Mouse (Mus musculus) heart, embryonic 14.5 days (tissue): ENCODE measurements around the gene Mycn. TPM values are rescaled to one million over a fixed set of nuclear protein-coding genes. Genes with fewer than 3 reads are reported as not detected.

Experiments used
- ATAC-seq: fragments of 200-750 bp; cut with Nextera tagmentation; 2 replicates; pipeline ENCODE4 v1.8.0; 2017; ENCODE audit warnings: low read depth, moderate TSS enrichment; ENCODE audit not compliant: insufficient number of reproducible peaks, insufficient read depth, low FRiP score
- H3K27ac ChIP-seq, 2 experiments: fragments of 200-500 bp in 1 of 2; fragments of 300-500 bp in 1 of 2; sonication (generic) in 1 of 2; replicated peaks in 1 of 2; 2 replicates each; pipeline ENCODE4 v1.5.1; 2012 to 2014; ENCODE audit warnings: low read depth in 2 of 2, low read length in 2 of 2, control low read depth in 1 of 2, mild to moderate bottlenecking in 1 of 2, mixed read lengths in 1 of 2; ENCODE audit not compliant: control insufficient read depth in 1 of 2, insufficient read depth in 1 of 2
- H3K27me3 ChIP-seq: fragments of 300-500 bp; sonication (generic); 2 replicates; pipeline ENCODE4 v1.6.1; 2014; ENCODE audit warnings: mild to moderate bottlenecking, low read length, control low read depth; ENCODE audit not compliant: control insufficient read depth, insufficient read depth
- H3K36me3 ChIP-seq: fragments of 300-500 bp; sonication (generic); 2 replicates; pipeline ENCODE4 v1.6.1; 2014; ENCODE audit warnings: mild to moderate bottlenecking, control low read depth, low read length, mixed read lengths; ENCODE audit not compliant: control insufficient read depth, insufficient read depth
- H3K4me1 ChIP-seq, 2 experiments: fragments of 200-500 bp in 1 of 2; fragments of 300-500 bp in 1 of 2; sonication (generic) in 1 of 2; 2 replicates each; pipeline ENCODE4 v1.6.1; 2012 to 2014; ENCODE audit warnings: low read length in 2 of 2, control low read depth in 1 of 2, mixed read lengths in 1 of 2; ENCODE audit not compliant: control insufficient read depth in 2 of 2, insufficient read depth in 2 of 2
- H3K4me2 ChIP-seq: fragments of 300-500 bp; sonication (generic); 2 replicates; pipeline ENCODE4 v1.6.1; 2014; ENCODE audit warnings: mild to moderate bottlenecking, low read length
- H3K4me3 ChIP-seq, 2 experiments: fragments of 200-500 bp in 1 of 2; fragments of 300-500 bp in 1 of 2; sonication (generic) in 1 of 2; 2 replicates each; pipeline ENCODE4 v1.5.1; 2012 to 2014; ENCODE audit warnings: low read length in 2 of 2, mild to moderate bottlenecking in 2 of 2, control low read depth in 1 of 2, low read depth in 1 of 2, moderate library complexity in 1 of 2; ENCODE audit not compliant: control insufficient read depth in 1 of 2, insufficient read depth in 1 of 2
- H3K9ac ChIP-seq: fragments of 300-500 bp; sonication (generic); 2 replicates; pipeline ENCODE4 v1.6.1; 2014; ENCODE audit warnings: mild to moderate bottlenecking, low read length
- H3K9me3 ChIP-seq: fragments of 300-500 bp; sonication (generic); 2 replicates; pipeline ENCODE4 v1.6.1; 2016; ENCODE audit warnings: low read length, control low read depth; ENCODE audit not compliant: control insufficient read depth
- WGBS: fragments of 180-500 bp; shearing (Covaris S2); extraction: QIAGEN DNeasy Blood & Tissue Kit; methylation state at CpG from one replicate; pipeline ENCODE4 v1.1.7; 2014; 5-methylcytosine and 5-hydroxymethylcytosine counted together
- polyA plus RNA-seq: library from polyadenylated mRNA; unstranded; fragments of >200 nt; fragmentation: Nextera tagmentation; extraction: Ambion mirVana; gene quantifications from 2 replicates; pipeline ENCODE4 v1.2.1, GENCODE M21; 2014

The Mycn gene
- polyA plus RNA-seq, 1 experiment from 2014 or later, result 38.2 TPM

DNA sequence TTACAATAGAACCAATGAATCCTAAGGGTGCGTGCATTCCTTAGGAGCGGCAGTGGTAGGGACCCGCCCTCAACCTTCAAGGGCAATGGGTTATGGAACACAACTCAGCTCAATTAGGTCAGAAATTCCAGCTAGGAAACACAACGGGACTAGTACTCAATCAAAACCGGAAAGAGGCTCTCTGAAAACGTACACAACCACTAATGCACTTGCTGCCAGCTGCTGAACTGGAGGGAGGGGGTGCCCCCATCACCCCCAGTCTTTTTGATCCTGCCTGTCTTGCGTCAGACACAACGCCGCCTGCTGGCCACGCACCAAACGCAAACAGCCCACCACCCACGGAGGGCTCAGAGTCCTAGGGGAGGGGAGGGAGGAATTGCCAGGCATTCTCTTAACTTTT lies 2.9 kb downstream of the Mycn start:
- Histone ChIP-seq H3K36me3 (peaks cover 38% of the 10 kb centered on the region), H3K9me3 (no peaks in the 10 kb centered on the region), H3K4me2 (peak overlapping the region; percentile 94), H3K27ac (peak overlapping the region; percentile 39 to 86), H3K9ac (peak overlapping the region; percentile 95), H3K4me1 (peaks cover 3 to 12% of the 10 kb centered on the region in 2 experiments; a peak in 1 of 4 replicates), H3K4me3 (peak overlapping the region; percentile 86 to 87), H3K27me3 (no peaks in the 10 kb centered on the region)
- ATAC-seq, result no peak
- under 1% methylated on average over 12 of the region's 12 CpGs for WGBS

DNA sequence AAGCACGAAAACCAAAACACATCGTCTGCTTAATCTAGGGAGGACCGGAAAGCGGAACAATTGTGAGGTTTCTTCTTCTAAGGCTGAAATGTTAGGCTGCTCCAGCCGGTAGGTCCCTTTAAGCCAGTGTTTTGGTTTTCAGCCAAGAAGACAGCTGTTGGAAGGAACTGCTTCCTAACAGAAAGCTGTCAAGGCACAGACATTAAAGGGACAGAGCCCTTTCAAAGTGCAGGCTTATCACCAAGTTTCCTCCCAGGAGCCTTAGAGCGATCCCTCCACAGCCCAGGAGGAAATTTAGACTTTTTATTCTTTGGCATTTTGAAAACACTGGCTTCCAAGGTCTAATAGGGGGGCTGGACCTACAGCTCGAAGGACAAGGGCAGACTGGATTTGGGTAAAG lies 3.4 kb downstream of the Mycn start:
- peak; percentile 37; the same call in 1 of the 2 replicates for ATAC-seq
- Histone ChIP-seq H3K36me3 (peaks cover 38% of the 10 kb centered on the region), H3K4me2 (peak overlapping the region; percentile 94), H3K27ac (peak overlapping the region; percentile 39 to 86), H3K9me3 (no peaks in the 10 kb centered on the region), H3K4me3 (peak overlapping the region; percentile 86 to 87), H3K27me3 (no peaks in the 10 kb centered on the region), H3K9ac (peak overlapping the region; percentile 95), H3K4me1 (peaks cover 3 to 12% of the 10 kb centered on the region in 2 experiments; a peak in 1 of 4 replicates)
- WGBS, result 2% methylated on average over 7 of the region's 7 CpGs

DNA sequence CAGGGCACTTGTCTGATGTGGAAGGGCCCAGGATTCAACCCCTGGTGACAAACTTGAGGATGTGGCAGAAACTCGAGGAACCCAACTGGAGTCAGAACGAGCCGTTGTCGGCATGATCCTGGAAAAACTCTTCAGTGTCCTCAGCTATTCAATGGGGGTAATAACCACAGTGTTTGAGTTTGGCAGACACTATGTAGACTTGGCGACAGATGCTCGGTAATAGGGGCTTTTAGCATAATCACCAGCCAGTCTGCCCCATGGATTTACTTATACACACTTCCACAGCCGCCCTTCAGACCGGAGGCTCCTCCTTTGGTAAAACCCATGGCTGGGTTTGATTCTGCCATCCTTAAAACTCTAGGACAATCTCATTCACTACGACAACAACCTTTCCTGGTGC lies 4.0 kb downstream of the Mycn start:
- peak overlapping the region; percentile 86 to 87 for H3K4me3 ChIP-seq
- no peaks in the 10 kb centered on the region for H3K27me3 ChIP-seq

DNA sequence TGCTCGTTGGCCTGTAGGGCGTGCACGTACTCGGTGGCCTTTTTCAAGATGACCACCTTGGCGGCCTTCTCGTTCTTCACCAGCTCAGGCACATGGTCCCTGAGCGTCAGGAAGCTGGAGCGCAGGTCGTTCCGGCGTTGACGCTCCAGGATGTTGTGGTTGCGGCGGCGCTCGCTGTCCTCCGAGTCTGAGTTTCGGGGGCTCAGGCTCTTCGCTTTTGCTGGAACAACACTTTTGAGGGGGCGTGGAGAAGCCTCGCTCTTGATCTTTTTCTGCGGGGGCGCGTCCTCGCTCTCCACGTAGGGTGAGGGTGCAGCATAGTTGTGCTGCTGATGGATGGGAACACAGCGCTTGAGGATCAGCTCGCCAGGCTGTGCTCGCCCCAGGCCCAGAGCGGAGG lies 4.6 kb downstream of the Mycn start:
- WGBS, result 82% methylated on average over 30 of the region's 30 CpGs
- peaks cover 3 to 12% of the 10 kb centered on the region in 2 experiments; a peak in 1 of 4 replicates for H3K4me1 ChIP-seq
- peaks cover 38% of the 10 kb centered on the region for H3K36me3 ChIP-seq
- no peak overlapping the region for H3K27ac ChIP-seq
- peak overlapping the region; percentile 94 for H3K4me2 ChIP-seq
- peak overlapping the region in 1 of 2 experiments; percentile 87; a peak in 2 of 4 replicates for H3K4me3 ChIP-seq
- no peak overlapping the region for H3K9ac ChIP-seq
- ATAC-seq, result no peak
- H3K9me3 ChIP-seq, result no peaks in the 10 kb centered on the region
- H3K27me3 ChIP-seq, result no peaks in the 10 kb centered on the region

More for the DNA sequence above, 4.0 kb downstream of the Mycn start:
- peaks cover 38% of the 10 kb centered on the region for H3K36me3 ChIP-seq
- H3K4me1 ChIP-seq, result peaks cover 3 to 12% of the 10 kb centered on the region in 2 experiments; a peak in 1 of 4 replicates
- H3K27ac ChIP-seq, result no peak overlapping the region; a peak in 1 of 4 replicates
- H3K4me2 ChIP-seq, result peak overlapping the region; percentile 94
- peak overlapping the region; percentile 95 for H3K9ac ChIP-seq
- 30% methylated on average over 9 of the region's 9 CpGs for WGBS
- no peak for ATAC-seq
- no peaks in the 10 kb centered on the region for H3K9me3 ChIP-seq

DNA sequence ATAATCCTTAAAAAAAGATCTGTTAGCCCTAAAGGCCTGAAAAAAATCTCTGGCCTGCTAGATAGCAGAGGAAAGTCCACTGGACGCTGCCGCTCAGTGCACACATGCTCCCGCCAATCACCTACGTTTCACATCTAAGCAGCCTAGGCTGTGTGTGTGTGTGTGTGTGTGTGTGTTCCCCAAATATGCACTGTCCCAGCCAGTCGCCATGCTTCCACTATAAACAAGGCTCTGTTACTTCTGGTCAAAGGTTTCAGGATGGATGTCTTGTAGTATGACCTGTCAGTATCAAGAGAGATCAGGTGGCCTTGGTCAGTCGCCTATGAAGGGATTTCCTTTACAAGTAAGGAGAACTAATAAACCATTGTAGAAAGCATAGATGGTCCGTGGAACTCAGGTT lies 9.5 kb downstream of the Mycn start:
- H3K4me1 ChIP-seq, result peaks cover 3 to 6% of the 10 kb centered on the region in 2 experiments; a peak in 1 of 4 replicates
- peaks cover 22% of the 10 kb centered on the region for H3K36me3 ChIP-seq
- 81% methylated on average over 7 of the region's 7 CpGs for WGBS
- no peak overlapping the region for H3K4me2 ChIP-seq
- no peak overlapping the region for H3K9ac ChIP-seq
- no peaks in the 10 kb centered on the region for H3K27me3 ChIP-seq
- no peak overlapping the region for H3K27ac ChIP-seq
- H3K9me3 ChIP-seq, result 0 out of 2 replicates have a peak, but pooled peaks cover 2% of the 10 kb centered on the region
- no peak overlapping the region for H3K4me3 ChIP-seq
- ATAC-seq, result no peak

DNA sequence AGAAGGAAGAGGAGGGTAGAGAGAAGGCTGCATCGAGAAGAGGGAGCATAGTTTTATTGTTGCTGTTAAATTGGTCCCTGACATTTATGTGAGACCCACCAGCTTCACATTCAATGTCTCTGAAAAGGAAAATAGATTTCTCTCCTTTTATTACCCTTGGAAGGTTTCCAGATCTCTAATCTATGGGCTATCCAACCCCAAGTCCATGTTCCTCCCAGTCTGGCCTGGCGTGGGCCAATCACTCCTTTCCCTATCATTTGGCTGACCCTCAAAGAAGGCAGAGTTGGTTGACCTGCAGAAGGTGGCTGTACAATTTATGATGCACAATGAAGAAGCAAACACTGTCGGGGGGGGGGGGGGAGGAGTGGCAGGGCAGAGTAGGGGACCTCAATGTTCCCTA lies 13.5 kb downstream of the Mycn start:
- no peak for ATAC-seq
- Histone ChIP-seq H3K27ac (no peak overlapping the region), H3K4me3 (no peak overlapping the region), H3K36me3 (no peaks in the 10 kb centered on the region), H3K9me3 (0 out of 2 replicates have a peak, but pooled peaks cover 2% of the 10 kb centered on the region), H3K4me2 (no peak overlapping the region), H3K27me3 (no peaks in the 10 kb centered on the region), H3K4me1 (no peaks in the 10 kb centered on the region), H3K9ac (no peak overlapping the region)
- 74% methylated on average over 3 of the region's 3 CpGs for WGBS

DNA sequence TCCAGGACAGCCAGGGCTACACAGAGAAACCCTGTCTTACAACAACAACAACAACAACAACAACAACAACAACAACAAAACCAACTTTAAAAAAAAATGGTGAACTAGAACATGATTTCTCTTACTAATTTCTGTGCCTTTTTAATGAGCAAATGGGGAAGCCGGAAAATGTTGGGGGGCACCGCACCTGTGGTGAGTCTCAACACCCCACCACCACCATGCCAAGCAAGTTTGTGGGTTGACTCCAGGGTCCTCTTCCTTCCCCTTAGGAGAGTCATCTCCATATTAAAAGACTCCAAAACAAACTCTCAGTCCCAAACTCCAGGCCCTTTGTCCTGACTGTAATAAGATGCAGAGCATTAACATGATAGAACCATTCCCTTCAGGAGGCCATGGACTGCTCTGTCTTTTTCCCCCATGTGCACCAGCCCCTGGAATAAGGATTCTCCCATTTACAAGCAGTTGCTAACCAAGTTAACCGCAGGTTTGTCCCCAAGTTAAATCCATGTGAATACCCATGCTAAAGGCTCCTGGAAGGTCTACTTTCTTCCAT lies 14.7 kb downstream of the Mycn start:
- Histone ChIP-seq H3K36me3 (no peaks in the 10 kb centered on the region), H3K4me1 (no peaks in the 10 kb centered on the region), H3K27ac (no peak overlapping the region), H3K4me2 (no peak overlapping the region), H3K27me3 (no peaks in the 10 kb centered on the region), H3K9me3 (0 out of 2 replicates have a peak, but pooled peaks cover 2% of the 10 kb centered on the region), H3K4me3 (no peak overlapping the region), H3K9ac (no peak overlapping the region)
- WGBS, result 87% methylated on average over 3 of the region's 3 CpGs
- ATAC-seq, result no peak

DNA sequence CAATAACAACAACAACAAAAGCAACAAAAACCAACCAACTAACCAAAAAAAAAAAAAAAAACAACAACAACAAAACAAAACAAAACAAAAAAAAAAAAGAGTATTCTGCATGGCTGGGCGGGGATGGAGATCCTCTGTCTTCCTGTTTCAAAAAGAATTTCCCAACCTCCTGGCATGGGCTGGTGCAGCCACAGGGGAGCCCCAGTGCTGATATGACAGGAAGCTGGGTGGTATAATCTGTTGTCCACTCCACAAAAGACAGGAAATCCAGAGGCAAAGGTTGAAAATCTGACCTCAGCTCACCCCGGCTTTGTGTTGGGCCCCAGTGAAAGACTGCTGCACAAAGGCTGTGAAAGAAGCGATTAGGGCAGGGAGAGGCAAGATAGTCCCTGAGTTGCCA lies 17.3 kb downstream of the Mycn start:
- no peak overlapping the region for H3K27ac ChIP-seq
- no peaks in the 10 kb centered on the region for H3K36me3 ChIP-seq
- ATAC-seq, result no peak
- 64% methylated on average over 3 of the region's 3 CpGs for WGBS
- no peak overlapping the region for H3K4me2 ChIP-seq
- no peak overlapping the region for H3K4me3 ChIP-seq
- 0 out of 2 replicates have a peak, but pooled peaks cover 2% of the 10 kb centered on the region for H3K9me3 ChIP-seq
- no peaks in the 10 kb centered on the region for H3K27me3 ChIP-seq
- H3K9ac ChIP-seq, result no peak overlapping the region
- no peaks in the 10 kb centered on the region for H3K4me1 ChIP-seq
